Mouse (Mus musculus) Patski (cell line): ENCODE measurements around the gene Plcb1. TPM values are rescaled to one million over a fixed set of nuclear protein-coding genes. Genes with fewer than 3 reads are reported as not detected.

Experiments used
- ATAC-seq: fragments of 100-300 bp; one replicate; pipeline ENCODE4 v1.8.0; 2021
- CTCF ChIA-PET: fragments of 350-600 bp; sonication (Branson Sonifier 250); formaldehyde crosslinking; loops from one replicate; lab custom pipeline; 2022; ENCODE audit warnings: inconsistent platforms; lab: Charles Lee
- POLR2A ChIA-PET: fragments of 350-600 bp; sonication (Branson Sonifier 250); formaldehyde crosslinking; loops from one replicate; lab custom pipeline; 2022; ENCODE audit warnings: antibody characterized with exemption, inconsistent platforms; lab: Charles Lee
- DNase-seq: peaks from one replicate; pipeline ENCODE4 v3.0.0-alpha.2; 2011; ENCODE audit warnings: low read depth, low spot score
- H3K27me3 ChIP-seq: fragments of 371-371 bp; one replicate; pipeline ENCODE4 v1.5.1; 2021
- CTCF ChIP-seq: fragments of 100-300 bp; IDR thresholded peaks from one replicate; pipeline ENCODE4 v1.5.1; 2021
- in situ Hi-C: fragments of 300-500 bp; cut with MboI; formaldehyde crosslinking; loops from 3 replicates; pipeline ENCODE4 v1.11.1; 2018; ENCODE audit warnings: low pct_unique_long_range_greater_than_20kb, mixed read lengths
- polyA plus RNA-seq: library from polyadenylated mRNA; unstranded; gene quantifications from one replicate; pipeline ENCODE4 v1.2.3, GENCODE M21; 2021

The Plcb1 gene
- polyA plus RNA-seq, 1 experiment from 2014 or later, result 0.09 TPM

DNA sequence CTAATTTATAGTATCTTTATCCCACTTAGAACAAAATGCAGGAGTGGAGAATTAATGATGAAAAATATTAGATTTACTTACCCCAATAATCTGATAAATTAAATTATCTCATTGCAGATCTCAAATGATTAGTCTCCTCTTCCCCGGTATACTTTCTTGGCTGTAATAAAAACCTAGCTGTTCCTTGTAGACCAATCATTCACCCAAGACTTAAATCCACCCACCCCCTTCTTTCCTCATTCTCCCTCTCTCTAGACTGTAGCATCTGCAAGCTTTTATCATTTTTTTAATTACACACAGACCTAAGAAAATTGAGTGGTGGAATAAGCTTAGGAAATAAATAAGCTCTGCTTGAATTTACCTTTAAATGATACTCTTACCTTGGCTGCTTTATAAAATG lies 514.6 kb downstream of the Plcb1 start:
- ATAC-seq, result no peak
- TF ChIP-seq CTCF, result no peak
- ChIA-PET POLR2A (no interaction called here), CTCF (interaction anchor here (1.0 kb wide), 1 partner anchor 15 kb away, joined by 3 read pairs; no protein-coding TSS in a partner anchor)
- peaks cover 30% of the 10 kb centered on the region for H3K27me3 ChIP-seq
- no peak for DNase-seq
- in situ Hi-C loops, result no loop called here

GRCm38 (mm10) chr2:135302483-135302882 lies 516.6 kb downstream of the Plcb1 start:
- ChIA-PET POLR2A (no interaction called here), CTCF (no interaction called here)
- H3K27me3 ChIP-seq, result peaks cover 29% of the 10 kb centered on the region
- TF ChIP-seq CTCF, result no peak
- ATAC-seq, result no peak
- in situ Hi-C loops, result no loop called here
- no peak for DNase-seq

DNA sequence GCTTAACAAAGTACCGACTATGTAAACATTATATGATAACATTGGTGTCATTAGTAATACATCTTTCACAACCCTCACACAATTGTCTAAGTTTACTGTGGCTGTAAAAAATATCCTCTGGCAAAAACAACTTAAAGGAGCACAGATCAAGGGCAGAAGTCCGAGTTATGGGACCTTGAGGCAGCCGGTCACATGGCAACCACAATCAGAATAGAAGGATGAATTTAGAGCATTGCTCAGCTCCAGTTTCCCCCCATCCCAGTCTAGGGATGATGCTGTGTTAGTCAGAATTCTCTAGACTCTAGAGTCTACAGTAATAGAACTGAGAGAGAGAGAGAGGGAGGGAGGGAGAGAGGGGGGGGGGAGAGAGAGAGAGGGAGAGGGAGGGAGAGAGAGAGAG lies 519.3 kb downstream of the Plcb1 start:
- ATAC-seq (no peak), DNase-seq (no peak)
- no peak for TF ChIP-seq CTCF
- ChIA-PET CTCF (interaction anchor here (0.7 to 0.9 kb wide), 2 partner anchors 23 to 110 kb away, joined by 3 read pairs; no protein-coding TSS in a partner anchor), POLR2A (no interaction called here)
- in situ Hi-C loops, result no loop called here
- H3K27me3 ChIP-seq, result peaks cover 17% of the 10 kb centered on the region

DNA sequence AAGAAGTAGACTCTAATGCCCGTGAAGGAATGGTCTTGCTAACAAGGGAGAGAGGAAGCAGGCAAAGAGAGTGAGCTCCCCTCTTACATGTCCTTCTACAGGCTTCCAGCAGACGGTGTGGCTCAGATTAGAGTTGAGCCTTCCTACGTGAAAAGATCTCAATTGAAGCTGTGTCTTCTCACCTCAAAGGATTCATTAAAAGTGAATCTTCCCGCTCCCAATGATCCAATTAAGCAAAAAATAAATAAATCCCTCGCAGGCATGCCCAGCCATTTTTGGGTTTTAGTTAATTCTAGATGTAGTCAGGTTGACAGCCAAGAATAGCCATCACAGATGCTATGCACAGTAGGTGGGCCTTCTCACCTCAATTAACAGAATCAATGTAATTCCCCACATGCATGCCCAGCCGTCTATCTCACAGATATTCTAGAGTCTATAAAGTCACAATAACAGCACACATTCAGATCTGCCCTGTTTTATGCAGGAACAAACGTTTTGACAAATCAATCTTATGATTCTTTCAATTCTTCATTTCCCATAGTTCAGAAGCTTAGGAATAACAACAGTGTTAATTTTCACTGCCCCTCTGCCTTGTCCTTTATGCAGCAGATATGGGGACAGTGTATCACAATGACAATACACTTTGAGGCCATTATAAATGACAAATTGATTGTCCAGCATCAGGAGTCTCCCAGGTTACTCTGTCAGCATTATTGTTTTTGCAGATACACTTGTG lies 520.0 kb downstream of the Plcb1 start:
- ATAC-seq, result no peak
- H3K27me3 ChIP-seq, result peaks cover 11% of the 10 kb centered on the region
- DNase-seq, result no peak
- ChIA-PET CTCF (no interaction called here), POLR2A (no interaction called here)
- in situ Hi-C loops, result no loop called here
- TF ChIP-seq CTCF, result no peak

DNA sequence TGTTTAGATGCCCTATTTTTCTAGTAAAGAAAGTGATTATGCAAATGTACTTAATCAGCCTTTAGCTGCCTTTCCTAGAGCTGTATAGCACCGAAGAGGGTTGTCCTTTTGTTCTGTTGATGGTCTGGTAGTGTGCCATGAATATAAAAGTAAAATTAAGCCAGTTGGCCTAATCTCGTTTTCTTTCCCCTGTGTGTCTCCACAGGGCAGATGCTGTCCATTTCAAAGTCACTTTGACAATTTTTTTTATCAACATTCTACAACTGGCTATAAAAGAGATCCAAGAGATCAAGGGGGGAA lies 520.6 kb downstream of the Plcb1 start:
- ChIA-PET CTCF (no interaction called here), POLR2A (no interaction called here)
- no peak for TF ChIP-seq CTCF
- in situ Hi-C loops, result no loop called here
- no peak for ATAC-seq
- peaks cover 11% of the 10 kb centered on the region for H3K27me3 ChIP-seq
- no peak for DNase-seq

DNA sequence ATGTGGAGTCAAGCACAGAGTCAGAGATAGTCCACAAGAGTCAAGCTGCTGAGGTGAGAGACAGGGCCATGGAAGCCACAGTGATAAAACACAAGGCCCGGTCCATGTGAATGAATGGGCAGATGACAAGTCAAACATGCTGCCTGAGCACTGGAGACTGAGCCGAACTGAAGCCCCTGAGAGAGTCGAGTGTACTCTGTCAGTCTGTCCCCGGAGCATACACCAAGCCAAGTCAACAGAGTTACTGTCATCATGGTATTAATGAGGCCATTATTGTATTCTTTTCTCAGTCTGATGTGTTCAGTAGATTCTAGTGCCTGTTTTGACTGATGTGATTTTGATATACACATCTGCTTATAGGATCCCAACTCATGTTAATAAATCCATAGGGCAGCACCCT lies 521.9 kb downstream of the Plcb1 start:
- no peak for TF ChIP-seq CTCF
- H3K27me3 ChIP-seq, result peaks cover 10% of the 10 kb centered on the region
- no peak for DNase-seq
- ChIA-PET CTCF (no interaction called here), POLR2A (no interaction called here)
- in situ Hi-C loops, result no loop called here
- ATAC-seq, result no peak

GRCm38 (mm10) chr2:135315980-135316379 lies 530.1 kb downstream of the Plcb1 start:
- peaks cover 19% of the 10 kb centered on the region for H3K27me3 ChIP-seq
- ATAC-seq (no peak), DNase-seq (no peak)
- in situ Hi-C loops, result no loop called here
- TF ChIP-seq CTCF, result no peak
- ChIA-PET CTCF (interaction anchor here (1.1 kb wide), 2 partner anchors 10 to 13 kb away, joined by 3 to 4 read pairs; no protein-coding TSS in a partner anchor), POLR2A (no interaction called here)

DNA sequence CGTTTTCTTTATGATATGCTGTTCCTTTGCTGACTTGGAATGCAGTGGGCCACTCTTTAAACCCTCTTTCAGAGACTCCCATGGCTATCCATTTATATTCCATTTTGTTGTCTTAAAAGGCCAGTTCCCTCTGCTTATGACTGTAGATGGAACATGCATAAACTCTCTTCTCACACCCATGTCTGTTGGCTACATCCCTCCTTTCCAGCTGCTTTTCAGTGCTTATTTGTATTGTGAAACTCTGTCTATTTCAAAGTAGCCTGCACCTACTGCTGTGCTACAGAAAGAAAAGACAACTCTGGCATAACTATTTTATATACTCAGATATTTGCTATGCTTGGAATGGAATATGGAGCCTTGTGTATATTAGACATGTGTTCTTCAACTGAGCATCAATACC lies 532.3 kb downstream of the Plcb1 start:
- TF ChIP-seq CTCF, result no peak
- no peak for DNase-seq
- ATAC-seq, result no peak
- ChIA-PET POLR2A (no interaction called here), CTCF (no interaction called here)
- in situ Hi-C loops, result no loop called here
- H3K27me3 ChIP-seq, result peaks cover 23% of the 10 kb centered on the region

- POLR2A ChIA-PET, result no interaction called here
- ATAC-seq (no peak), DNase-seq (no peak)
- TF ChIP-seq CTCF, result no peak
- in situ Hi-C loops, result loop anchor here (5.0 to 10.0 kb wide), 2 partner anchors 536 to 639 kb away; partner anchors contain the start of gene Plcb1
- CTCF ChIA-PET, result interaction anchor here (1.0 to 1.4 kb wide), 5 partner anchors 10 to 645 kb away, joined by 3 to 5 read pairs (median 3); no protein-coding TSS in a partner anchor
- peaks cover 26% of the 10 kb centered on the region for H3K27me3 ChIP-seq
Observed at GRCm38 (mm10) chr2:135323276-135323954, 537.5 kb downstream of the Plcb1 start.

DNA sequence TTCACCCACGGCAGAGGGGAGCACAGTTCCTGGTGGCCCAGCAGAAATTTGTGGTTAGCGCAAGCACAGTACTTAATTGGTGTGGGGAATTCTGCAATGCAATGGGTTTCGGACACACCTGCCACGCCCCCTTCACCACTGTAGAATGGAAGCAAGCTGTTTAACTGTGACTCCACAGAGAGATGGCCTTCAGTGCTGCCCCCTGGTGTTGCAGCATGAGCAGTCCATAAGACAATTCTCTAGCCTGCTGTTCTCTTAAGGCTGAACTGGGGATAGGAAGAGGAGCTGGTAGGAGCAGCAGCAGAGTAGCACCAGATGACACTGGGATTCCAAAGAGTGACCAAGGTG lies 538.1 kb downstream of the Plcb1 start:
- ChIA-PET POLR2A (no interaction called here), CTCF (interaction anchor here (1.0 to 1.4 kb wide), 5 partner anchors 10 to 645 kb away, joined by 3 to 5 read pairs (median 3); no protein-coding TSS in a partner anchor)
- H3K27me3 ChIP-seq, result peaks cover 25% of the 10 kb centered on the region
- in situ Hi-C loops, result loop anchor here (5.0 to 10.0 kb wide), 2 partner anchors 537 to 639 kb away; partner anchors contain the start of gene Plcb1
- DNase-seq (no peak), ATAC-seq (no peak)
- peak; percentile 56 for TF ChIP-seq CTCF

DNA sequence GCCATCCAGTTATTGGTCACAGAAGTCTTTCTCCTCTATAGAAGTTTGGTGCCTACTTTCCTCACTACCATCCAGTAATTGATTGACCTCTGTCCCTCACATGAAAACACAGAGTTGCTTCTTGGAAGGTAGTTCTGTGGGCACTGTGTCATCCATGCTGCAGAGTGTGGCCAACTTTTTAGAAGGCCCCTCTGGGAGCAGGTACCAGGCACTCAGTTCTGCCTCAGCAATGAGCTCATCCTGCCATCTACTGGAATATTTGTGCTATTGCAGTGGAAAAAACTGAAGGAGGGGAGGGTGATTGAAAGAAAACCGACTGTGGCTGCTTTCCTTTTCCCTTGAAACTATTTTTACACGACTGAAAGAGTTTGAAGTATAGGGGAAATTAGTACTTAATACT lies 542.9 kb downstream of the Plcb1 start:
- in situ Hi-C loops, result loop anchor here (5.0 to 10.0 kb wide), 2 partner anchors 644 to 781 kb away; no protein-coding TSS in a partner anchor
- peak; percentile 81 for TF ChIP-seq CTCF
- no peak for DNase-seq
- H3K27me3 ChIP-seq, result peaks cover 31% of the 10 kb centered on the region
- POLR2A ChIA-PET, result no interaction called here
- peak; percentile 69 for ATAC-seq
- CTCF ChIA-PET, result interaction anchor here (0.6 to 3.4 kb wide), 8 partner anchors 11 to 683 kb away, joined by 3 to 12 read pairs (median 4); no protein-coding TSS in a partner anchor
